Mouse (Mus musculus): Measurements from ENCODE around the gene Raf1. TPM values are rescaled to one million over a fixed set of nuclear protein-coding genes. Genes with fewer than 3 reads are reported as not detected.
"Not testable (repeated sequence)": the region's sequence is repeated elsewhere in the genome, so short reads cannot be mapped to it uniquely, and the experiment has no call there.

Raf1 gene
- polyA plus RNA-seq, 1 experiment from 2014 or later: 119 TPM

- H3K36me3 ChIP-seq (replicated peaks): peaks cover 92% of the 10 kb centered on the region
- H3K9me3 ChIP-seq; H3K27ac ChIP-seq; H3K27me3 ChIP-seq (ENCODE audit: poor library complexity, severe bottlenecking); H3K4me3 ChIP-seq; H3K4me1 ChIP-seq; DNase-seq (ENCODE audit: extremely low spot score, low spot score): not testable (repeated sequence)
- 96% methylated on average over 7 of the region's 7 CpGs for WGBS
These were observed 38.2 kb downstream of the Raf1 start for GRCm38 (mm10) chr6:115638188-115638587.

- 97% methylated on average over 2 of the region's 2 CpGs for WGBS
- H3K4me3 ChIP-seq: no peak overlapping the region
- no peak overlapping the region for H3K27ac ChIP-seq
- DNase-seq (ENCODE audit: extremely low spot score, low spot score): no peak
- peaks cover 99% of the 10 kb centered on the region for H3K36me3 ChIP-seq (replicated peaks)
- H3K9me3 ChIP-seq: no peaks in the 10 kb centered on the region
- H3K4me1 ChIP-seq: no peaks in the 10 kb centered on the region
- H3K27me3 ChIP-seq (ENCODE audit: poor library complexity, severe bottlenecking): no peaks in the 10 kb centered on the region
These were observed 42.4 kb downstream of the Raf1 start for GRCm38 (mm10) chr6:115634015-115634414.

- no peak overlapping the region for H3K4me3 ChIP-seq
- H3K9me3 ChIP-seq: no peaks in the 10 kb centered on the region
- 87% methylated on average over 3 of the region's 3 CpGs for WGBS
- peaks cover 100% of the 10 kb centered on the region for H3K36me3 ChIP-seq (replicated peaks)
- H3K27me3 ChIP-seq (ENCODE audit: poor library complexity, severe bottlenecking): no peaks in the 10 kb centered on the region
- no peak for DNase-seq (ENCODE audit: extremely low spot score, low spot score)
- no peaks in the 10 kb centered on the region for H3K4me1 ChIP-seq
- H3K27ac ChIP-seq: no peak overlapping the region
These were observed 45.2 kb downstream of the Raf1 start for GRCm38 (mm10) chr6:115631056-115631795.

- WGBS: 90% methylated on average over 5 of the region's 5 CpGs
- Histone ChIP-seq H3K36me3 (replicated peaks) (peaks cover 100% of the 10 kb centered on the region), H3K4me1 (no peaks in the 10 kb centered on the region), H3K9me3 (no peaks in the 10 kb centered on the region), H3K27me3 (ENCODE audit: poor library complexity, severe bottlenecking) (no peaks in the 10 kb centered on the region), H3K4me3 (no peak overlapping the region), H3K27ac (no peak overlapping the region)
- DNase-seq (ENCODE audit: extremely low spot score, low spot score): no peak
These were observed 50.3 kb downstream of the Raf1 start for GRCm38 (mm10) chr6:115626121-115626520.

- Histone ChIP-seq H3K27me3 (ENCODE audit: poor library complexity, severe bottlenecking) (no peaks in the 10 kb centered on the region), H3K36me3 (replicated peaks) (peaks cover 100% of the 10 kb centered on the region), H3K4me1 (no peaks in the 10 kb centered on the region), H3K9me3 (no peaks in the 10 kb centered on the region), H3K27ac (no peak overlapping the region), H3K4me3 (no peak overlapping the region)
- DNase-seq (ENCODE audit: extremely low spot score, low spot score): no peak
- WGBS: 89% methylated on average over 1 of the region's 1 CpGs
These were observed 55.5 kb downstream of the Raf1 start for GRCm38 (mm10) chr6:115620942-115621341.

GRCm38 (mm10) chr6:115619818-115620217 lies 56.6 kb downstream of the Raf1 start:
- no peak overlapping the region for H3K27ac ChIP-seq
- H3K36me3 ChIP-seq (replicated peaks): peaks cover 100% of the 10 kb centered on the region
- 89% methylated on average over 10 of the region's 10 CpGs for WGBS
- no peaks in the 10 kb centered on the region for H3K4me1 ChIP-seq
- DNase-seq (ENCODE audit: extremely low spot score, low spot score): no peak
- no peaks in the 10 kb centered on the region for H3K27me3 ChIP-seq (ENCODE audit: poor library complexity, severe bottlenecking)
- H3K4me3 ChIP-seq: no peak overlapping the region
- H3K9me3 ChIP-seq: no peaks in the 10 kb centered on the region

- peaks cover 99% of the 10 kb centered on the region for H3K36me3 ChIP-seq (replicated peaks)
- H3K27me3 ChIP-seq (ENCODE audit: poor library complexity, severe bottlenecking): no peaks in the 10 kb centered on the region
- no peak overlapping the region for H3K4me3 ChIP-seq
- H3K4me1 ChIP-seq: no peaks in the 10 kb centered on the region
- 94% methylated on average over 3 of the region's 3 CpGs for WGBS
- no peaks in the 10 kb centered on the region for H3K9me3 ChIP-seq
- no peak overlapping the region for H3K27ac ChIP-seq
- no peak for DNase-seq (ENCODE audit: extremely low spot score, low spot score)
These were observed 60.5 kb downstream of the Raf1 start for GRCm38 (mm10) chr6:115615983-115616382.

GRCm38 (mm10) chr6:115613793-115614192 lies 62.6 kb downstream of the Raf1 start:
- H3K4me3 ChIP-seq: no peak overlapping the region
- no peaks in the 10 kb centered on the region for H3K4me1 ChIP-seq
- H3K27me3 ChIP-seq (ENCODE audit: poor library complexity, severe bottlenecking): no peaks in the 10 kb centered on the region
- no peak overlapping the region for H3K27ac ChIP-seq
- no peaks in the 10 kb centered on the region for H3K9me3 ChIP-seq
- DNase-seq (ENCODE audit: extremely low spot score, low spot score): no peak
- H3K36me3 ChIP-seq (replicated peaks): peaks cover 94% of the 10 kb centered on the region

- Histone ChIP-seq H3K27ac (no peak overlapping the region), H3K4me1 (no peaks in the 10 kb centered on the region; the same call in 1 of the 2 replicates), H3K36me3 (replicated peaks) (peaks cover 65% of the 10 kb centered on the region), H3K4me3 (no peak overlapping the region), H3K9me3 (no peaks in the 10 kb centered on the region), H3K27me3 (ENCODE audit: poor library complexity, severe bottlenecking) (no peaks in the 10 kb centered on the region)
- 95% methylated on average over 5 of the region's 5 CpGs for WGBS
- no peak for DNase-seq (ENCODE audit: extremely low spot score, low spot score)
These were observed 66.1 kb downstream of the Raf1 start for GRCm38 (mm10) chr6:115610301-115610700.

GRCm38 (mm10) chr6:115609121-115609520 lies 67.3 kb downstream of the Raf1 start:
- no peak overlapping the region for H3K27ac ChIP-seq
- no peak for DNase-seq (ENCODE audit: extremely low spot score, low spot score)
- H3K36me3 ChIP-seq (replicated peaks): peaks cover 55% of the 10 kb centered on the region
- no peaks in the 10 kb centered on the region for H3K9me3 ChIP-seq
- H3K4me3 ChIP-seq: no peak overlapping the region
- no peaks in the 10 kb centered on the region for H3K27me3 ChIP-seq (ENCODE audit: poor library complexity, severe bottlenecking)
- 68% methylated on average over 3 of the region's 3 CpGs for WGBS
- no peaks in the 10 kb centered on the region; the same call in 1 of the 2 replicates for H3K4me1 ChIP-seq

GRCm38 (mm10) chr6:115607429-115607828 lies 69.0 kb downstream of the Raf1 start:
- H3K27ac ChIP-seq: no peak overlapping the region
- WGBS: 83% methylated on average over 4 of the region's 4 CpGs
- H3K36me3 ChIP-seq (replicated peaks): peaks cover 38% of the 10 kb centered on the region
- H3K9me3 ChIP-seq: no peaks in the 10 kb centered on the region
- H3K27me3 ChIP-seq (ENCODE audit: poor library complexity, severe bottlenecking): no peaks in the 10 kb centered on the region
- H3K4me1 ChIP-seq: peaks cover 8% of the 10 kb centered on the region
- no peak overlapping the region for H3K4me3 ChIP-seq
- no peak for DNase-seq (ENCODE audit: extremely low spot score, low spot score)

- Histone ChIP-seq H3K4me3 (no peak overlapping the region), H3K4me1 (peaks cover 11% of the 10 kb centered on the region), H3K27me3 (ENCODE audit: poor library complexity, severe bottlenecking) (no peaks in the 10 kb centered on the region), H3K27ac (no peak overlapping the region), H3K9me3 (no peaks in the 10 kb centered on the region), H3K36me3 (replicated peaks) (peaks cover 29% of the 10 kb centered on the region)
- 76% methylated on average over 1 of the region's 1 CpGs for WGBS
- DNase-seq (ENCODE audit: extremely low spot score, low spot score): no peak
These were observed 70.0 kb downstream of the Raf1 start for GRCm38 (mm10) chr6:115606461-115606860.

- Histone ChIP-seq H3K27ac (peak within 1 kb of the TSS; percentile 92), H3K36me3 (replicated peaks) (0 out of 2 replicates have a peak, but pooled peaks cover 7% of the 10 kb centered on the region), H3K9me3 (no peaks in the 10 kb centered on the region; the same call in 1 of the 2 replicates), H3K4me1 (peaks cover 11% of the 10 kb centered on the region), H3K4me3 (peak within 1 kb of the TSS; percentile 95), H3K27me3 (ENCODE audit: poor library complexity, severe bottlenecking) (no peaks in the 10 kb centered on the region)
- DNase-seq (ENCODE audit: extremely low spot score, low spot score): peak; percentile 88
- WGBS: under 1% methylated on average over 61 of the region's 61 CpGs
These were observed 74.5 kb downstream of the Raf1 start, which contains the start of gene Mkrn2 for GRCm38 (mm10) chr6:115601715-115602523. TSS of gene Mkrn2 (plus strand) at chr6:115601902.
